14 mouse cellular contexts compared by ENCODE assay signal in the genomic region with DNA sequence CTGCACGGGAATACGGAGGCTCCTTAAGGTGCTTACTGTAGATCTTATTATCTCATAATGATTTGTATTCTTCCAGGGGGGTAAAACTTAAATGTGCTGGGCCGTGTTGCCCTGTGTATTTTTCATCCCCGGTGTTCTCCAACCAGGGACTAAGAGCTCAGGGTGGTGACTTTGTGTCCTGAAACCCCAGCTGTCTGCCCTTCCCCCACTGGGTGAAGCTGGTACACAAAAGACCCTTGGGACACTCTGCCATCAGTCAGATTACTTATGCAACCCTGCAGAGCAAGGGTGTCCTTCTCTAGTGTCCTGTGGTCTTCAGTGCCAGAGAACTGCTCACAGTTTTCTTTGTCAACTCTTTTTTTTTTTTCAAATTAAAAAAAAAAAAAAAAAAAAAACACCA.
DNase-seq lines count a peak whose midpoint lies in the region; TF ChIP-seq lines count a peak whose summit lies in the region.
"Had no signal": no experiment of that assay in that cellular context is flagged by ENCODE, and none has a peak within 500 bp of the region (broad histone marks: within the 10 kb centered on the region; RNA-seq: fewer than 3 reads in every experiment).

No protein-coding gene starts in this region.

- 60% methylated on average over 4 of the region's 4 CpGs for WGBS in heart, adult 2 months

- peak; percentile 57 for DNase-seq in cerebellum, adult 11-12 months
- no peak for DNase-seq in cerebellum, postnatal 36 days
- no peak for DNase-seq in heart, adult 2 months
- no peak for DNase-seq in heart, postnatal 36 days
- peak; percentile 30 for DNase-seq in lung, postnatal 36 days
- DNase-seq in lung, postnatal 14 days, result no peak
- DNase-seq in skeletal muscle tissue, adult 2 months (ENCODE audit: low read depth, low spot score), result peak; percentile 75
- DNase-seq in ovary, adult 18-20 months (ENCODE audit: low spot score), result no peak
- DNase-seq: kidney, adult 11 months; kidney, postnatal 25 days; right cerebral cortex, postnatal 4 days had no signal

- peaks cover 11% of the 10 kb centered on the region for H3K36me3 ChIP-seq in heart, adult 2 months (ENCODE audit: control insufficient read depth, insufficient read depth, low read length)
- H3K36me3 ChIP-seq: limb, embryonic 13.5 days had no signal

- H3K9ac ChIP-seq in heart, adult 2 months (ENCODE audit: low read depth, low read length), result peak overlapping the region; percentile 74
- H3K9ac ChIP-seq: limb, embryonic 13.5 days had no signal

- H3K27ac ChIP-seq in heart, adult 2 months, result peak overlapping the region; percentile 98

- no peaks in the 10 kb centered on the region; the same call in 1 of the 2 replicates for H3K79me2 ChIP-seq in heart, adult 2 months (replicated peaks; ENCODE audit: control insufficient read depth, insufficient read depth, low read length)

- H3K27me3 ChIP-seq in heart, adult 2 months (ENCODE audit: control insufficient read depth, insufficient read depth, low read length), result no peaks in the 10 kb centered on the region
- H3K27me3 ChIP-seq: CH12.LX had no signal

- TF ChIP-seq CTCF in heart, adult 2 months (IDR thresholded peaks at IDR 0.05), result no peak

- peak overlapping the region; percentile 41 for H3K4me3 ChIP-seq in heart, adult 2 months
- H3K4me3 ChIP-seq: limb, embryonic 13.5 days; megakaryocyte, embryonic 14.5 days had no signal

- TF ChIP-seq POLR2A in heart, adult 2 months (IDR thresholded peaks at IDR 0.05; ENCODE audit: insufficient read depth, low read depth, low read length), result peak; percentile 31; the same call in 1 of the 2 replicates

- intact Hi-C loops in heart, adult 2 months (cut with DNase I), result loop anchor here (2.0 to 5.0 kb wide), 2 partner anchors 18 to 93 kb away; no protein-coding TSS in a partner anchor
- intact Hi-C loops in heart, postnatal 36 days (cut with DNase I), result no loop called here

- peaks cover 25% of the 10 kb centered on the region for H3K4me1 ChIP-seq in heart, adult 2 months (ENCODE audit: control insufficient read depth, insufficient read depth, low read length)

- no peak for TF ChIP-seq EP300 in heart, adult 2 months (IDR thresholded peaks at IDR 0.05; ENCODE audit: insufficient read depth, low read depth, low read length)

Comparison
In these comparisons a context has a peak if more than half of its experiments do, and no peak if none do; other contexts are left out.
1. DNase-seq: peak in cerebellum, adult 11-12 months (single experiment), lung, postnatal 36 days (single experiment) and skeletal muscle tissue, adult 2 months (single experiment); none in cerebellum, postnatal 36 days (0 of 2), heart, adult 2 months (0 of 2), heart, postnatal 36 days (0 of 2), lung, postnatal 14 days (single experiment) and ovary, adult 18-20 months (single experiment).